ENCODE assay signal across 11 mouse cellular contexts in genomic region chr12:15594704-15595103, GRCm38 (mm10).
"Had no signal": no experiment of that assay in that cellular context is flagged by ENCODE, and none has a peak within 500 bp of the region (broad histone marks: within the 10 kb centered on the region; RNA-seq: fewer than 3 reads in every experiment).

No protein-coding gene starts in this region.

- H3K36me3 ChIP-seq: limb, embryonic 13.5 days; midbrain, embryonic 12.5 days; stomach, embryonic 15.5 days had no signal

- DNase-seq: kidney, postnatal 25 days; layer of hippocampus, adult 9-11 months; lung, adult 18-20 months; right cerebral cortex, postnatal 4 days; spleen, adult 18-20 months; thymus, adult 2 months; thymus, postnatal 25 days had no signal

- H3K9ac ChIP-seq: limb, embryonic 13.5 days; liver, embryonic 14.5 days; midbrain, embryonic 12.5 days; stomach, embryonic 15.5 days had no signal

- H3K4me3 ChIP-seq: limb, embryonic 13.5 days; midbrain, embryonic 12.5 days; stomach, embryonic 15.5 days had no signal

- H3K27me3 ChIP-seq: limb, embryonic 13.5 days; midbrain, embryonic 12.5 days; stomach, embryonic 15.5 days had no signal

- H3K9me3 ChIP-seq: limb, embryonic 13.5 days; midbrain, embryonic 12.5 days; stomach, embryonic 15.5 days had no signal

- H3K4me1 ChIP-seq: limb, embryonic 13.5 days; midbrain, embryonic 12.5 days; stomach, embryonic 15.5 days had no signal

- H3K4me2 ChIP-seq: limb, embryonic 13.5 days; midbrain, embryonic 12.5 days; stomach, embryonic 15.5 days had no signal

- H3K27ac ChIP-seq: limb, embryonic 13.5 days; liver, embryonic 14.5 days; midbrain, embryonic 12.5 days; stomach, embryonic 15.5 days had no signal
